Mouse (Mus musculus): ENCODE results near the gene Ccdc85b.

- TF ChIP-seq MAFK (IDR thresholded peaks at IDR 0.05; ENCODE audit: insufficient read depth, low read depth, low read length) (no peak), ZC3H11A (IDR thresholded peaks at IDR 0.05; ENCODE audit: borderline replicate concordance, low read depth, low read length) (no peak), CHD2 (IDR thresholded peaks at IDR 0.05; ENCODE audit: low read depth, low read length) (no peak), ZNF384 (IDR thresholded peaks at IDR 0.05; ENCODE audit: low read depth, low read length) (no peak)
These were observed 32.7 kb upstream of the Ccdc85b start, which contains the start of gene Cfl1 for GRCm38 (mm10) chr19:5490313-5490897.
